In the genomic region with DNA sequence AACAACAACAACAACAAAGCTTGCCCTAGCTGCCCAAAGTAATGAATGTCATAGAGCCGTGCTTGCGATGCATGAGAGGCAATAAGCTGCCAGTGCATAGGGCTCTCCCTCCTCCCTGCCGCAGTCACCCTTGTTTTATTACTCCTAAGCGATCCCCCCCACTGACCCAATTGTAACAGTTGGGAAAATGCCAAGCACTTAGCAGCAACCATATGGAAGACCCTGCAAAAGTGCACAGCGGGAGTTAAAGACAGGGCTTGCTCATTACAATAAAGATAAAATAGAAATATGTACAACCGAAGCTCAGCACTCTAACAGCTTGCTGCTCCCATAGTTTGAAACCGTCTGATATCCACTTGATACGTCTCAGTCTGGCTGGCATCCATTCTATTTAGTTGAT, we compare ENCODE assay signal across 25 mouse cellular contexts. TPM values are rescaled to one million over a fixed set of nuclear protein-coding genes. Genes with fewer than 3 reads are reported as not detected.
DNase-seq lines count a peak whose midpoint lies in the region; ATAC-seq and TF ChIP-seq lines count a peak whose summit lies in the region.
"Had no signal": no experiment of that assay in that cellular context is flagged by ENCODE, and none has a peak within 500 bp of the region (broad histone marks: within the 10 kb centered on the region; RNA-seq: fewer than 3 reads in every experiment).

No protein-coding gene starts in this region.

- H3K27ac ChIP-seq in limb, embryonic 13.5 days: no peak overlapping the region
- no peak overlapping the region for H3K27ac ChIP-seq in limb, embryonic 10.5 days
- H3K27ac ChIP-seq in intestine, postnatal 0 days (ENCODE audit: low read depth, low read length): peak overlapping the region; percentile 46
- H3K27ac ChIP-seq: forebrain, embryonic 12.5 days; heart, embryonic 13.5 days; hindbrain, embryonic 15.5 days; midbrain, embryonic 13.5 days had no signal

- H3K27me3 ChIP-seq in limb, embryonic 13.5 days: no peaks in the 10 kb centered on the region
- H3K27me3 ChIP-seq in limb, embryonic 10.5 days (ENCODE audit: low read depth, poor library complexity, severe bottlenecking): no peaks in the 10 kb centered on the region
- no peaks in the 10 kb centered on the region for H3K27me3 ChIP-seq in intestine, postnatal 0 days (replicated peaks; ENCODE audit: control insufficient read depth, insufficient read depth, low read length)
- H3K27me3 ChIP-seq: CH12.LX; forebrain, embryonic 12.5 days; heart, embryonic 13.5 days; hindbrain, embryonic 15.5 days; midbrain, embryonic 13.5 days had no signal

- DNase-seq in cerebellum, adult 11-12 months: peak; percentile 22
- DNase-seq in limb, embryonic 10.5 days (ENCODE audit: low spot score): no peak
- peak; percentile 24 for DNase-seq in cerebellum, adult 9-10 months
- DNase-seq in layer of hippocampus, adult 9-11 months: no peak
- DNase-seq in spleen, postnatal 36 days (ENCODE audit: low spot score in 2 of 2): no peak
- DNase-seq: adrenal gland, postnatal 25 days; gastrocnemius, postnatal 14 days; heart, adult 18-20 months; heart, postnatal 36 days; kidney, adult 2 months; kidney, postnatal 36 days; liver; lung, postnatal 10 days; thymus, postnatal 36 days had no signal

- H3K4me3 ChIP-seq in limb, embryonic 13.5 days: no peak overlapping the region
- H3K4me3 ChIP-seq in limb, embryonic 10.5 days: no peak overlapping the region
- no peak overlapping the region for H3K4me3 ChIP-seq in intestine, postnatal 0 days (ENCODE audit: low read depth, low read length)
- H3K4me3 ChIP-seq: forebrain, embryonic 12.5 days; heart, embryonic 13.5 days; hindbrain, embryonic 15.5 days; midbrain, embryonic 13.5 days; myocyte had no signal

- H3K9me3 ChIP-seq in limb, embryonic 13.5 days: no peaks in the 10 kb centered on the region
- H3K9me3 ChIP-seq in limb, embryonic 10.5 days (replicated peaks): no peaks in the 10 kb centered on the region
- no peaks in the 10 kb centered on the region for H3K9me3 ChIP-seq in intestine, postnatal 0 days (ENCODE audit: control insufficient read depth)
- H3K9me3 ChIP-seq: forebrain, embryonic 12.5 days; heart, embryonic 13.5 days; hindbrain, embryonic 15.5 days; midbrain, embryonic 13.5 days had no signal

- H3K36me3 ChIP-seq in limb, embryonic 13.5 days: no peaks in the 10 kb centered on the region
- H3K36me3 ChIP-seq in limb, embryonic 10.5 days: no peaks in the 10 kb centered on the region
- H3K36me3 ChIP-seq in intestine, postnatal 0 days (ENCODE audit: control insufficient read depth, insufficient read depth): no peaks in the 10 kb centered on the region
- H3K36me3 ChIP-seq: forebrain, embryonic 12.5 days; heart, embryonic 13.5 days; hindbrain, embryonic 15.5 days; midbrain, embryonic 13.5 days had no signal

- WGBS in limb, embryonic 13.5 days: 39% methylated on average over 8 of the region's 8 CpGs
- 73% methylated on average over 8 of the region's 8 CpGs for WGBS in limb, embryonic 10.5 days
- 38% methylated on average over 8 of the region's 8 CpGs for WGBS in intestine, postnatal 0 days

- H3K4me1 ChIP-seq in limb, embryonic 13.5 days: peaks cover 23% of the 10 kb centered on the region
- H3K4me1 ChIP-seq in limb, embryonic 10.5 days: peaks cover 16% of the 10 kb centered on the region
- H3K4me1 ChIP-seq in intestine, postnatal 0 days (replicated peaks; ENCODE audit: control insufficient read depth, insufficient read depth, low read length): peaks cover 7% of the 10 kb centered on the region; the same call in 1 of the 2 replicates

- H3K9ac ChIP-seq in limb, embryonic 13.5 days: no peak overlapping the region
- H3K9ac ChIP-seq in intestine, postnatal 0 days (ENCODE audit: low read depth, low read length): no peak overlapping the region
- H3K9ac ChIP-seq: forebrain, embryonic 12.5 days; heart, embryonic 13.5 days; hindbrain, embryonic 15.5 days; midbrain, embryonic 13.5 days had no signal

- ATAC-seq in cerebellum, adult (ENCODE audit: insufficient number of reproducible peaks, low FRiP score, low TSS enrichment): no peak
- peak; percentile 13; the same call in 1 of the 2 replicates for ATAC-seq in limb, embryonic 13.5 days (ENCODE audit: low FRiP score, low read depth)
- ATAC-seq in intestine, postnatal 0 days: no peak
- ATAC-seq: midbrain, embryonic 13.5 days had no signal

- no peak overlapping the region for H3K4me2 ChIP-seq in limb, embryonic 13.5 days (replicated peaks)
- H3K4me2 ChIP-seq in intestine, postnatal 0 days (replicated peaks; ENCODE audit: low read depth): peak overlapping the region; percentile 13; the same call in 1 of the 2 replicates
- H3K4me2 ChIP-seq: forebrain, embryonic 12.5 days; heart, embryonic 13.5 days; hindbrain, embryonic 15.5 days; midbrain, embryonic 13.5 days had no signal

- TF ChIP-seq CTCF in intestine, postnatal 0 days (IDR thresholded peaks at IDR 0.05; ENCODE audit: low read depth): no peak

RNA-seq across cellular contexts. Expression of a gene that starts 1.8 kb away (rescaled TPM):
- polyA plus RNA-seq in limb, embryonic 13.5 days (2015; fragmentation: Nextera tagmentation; extraction: Ambion mirVana): 131 and 133 TPM in 2 replicates
- 48.8 and 58.7 TPM in 2 replicates for polyA plus RNA-seq in limb, embryonic 10.5 days (2016; fragmentation: Nextera tagmentation; extraction: Ambion mirVana)
- 190 and 195 TPM in 2 replicates for polyA plus RNA-seq in intestine, postnatal 0 days (2015; fragmentation: Nextera tagmentation; extraction: Ambion mirVana)

RNA-seq across cellular contexts. Expression of a gene that starts 44.0 kb away (rescaled TPM):
- polyA plus RNA-seq in limb, embryonic 13.5 days (2015; fragmentation: Nextera tagmentation; extraction: Ambion mirVana): 0.15 TPM in 1 of 2 replicates, not detected in the other
- polyA plus RNA-seq in limb, embryonic 10.5 days (2016; fragmentation: Nextera tagmentation; extraction: Ambion mirVana): not detected in 2 replicates
- 0.07 TPM in 1 of 2 replicates, not detected in the other for polyA plus RNA-seq in intestine, postnatal 0 days (2015; fragmentation: Nextera tagmentation; extraction: Ambion mirVana)
- polyA plus RNA-seq: embryonic facial prominence, embryonic 11.5 days; forebrain, embryonic 12.5 days; heart, embryonic 13.5 days; kidney, adult 2 months; liver, embryonic 16.5 days; midbrain, embryonic 13.5 days; myocyte had no signal

Comparison
In these comparisons a context has a peak if more than half of its experiments do, and no peak if none do; other contexts are left out.
1. DNase-seq: peak in cerebellum, adult 11-12 months (single experiment) and cerebellum, adult 9-10 months (single experiment); none in limb, embryonic 10.5 days (single experiment), layer of hippocampus, adult 9-11 months (single experiment) and spleen, postnatal 36 days (0 of 2).